25 mouse cellular contexts compared by ENCODE assay signal in the genomic region with DNA sequence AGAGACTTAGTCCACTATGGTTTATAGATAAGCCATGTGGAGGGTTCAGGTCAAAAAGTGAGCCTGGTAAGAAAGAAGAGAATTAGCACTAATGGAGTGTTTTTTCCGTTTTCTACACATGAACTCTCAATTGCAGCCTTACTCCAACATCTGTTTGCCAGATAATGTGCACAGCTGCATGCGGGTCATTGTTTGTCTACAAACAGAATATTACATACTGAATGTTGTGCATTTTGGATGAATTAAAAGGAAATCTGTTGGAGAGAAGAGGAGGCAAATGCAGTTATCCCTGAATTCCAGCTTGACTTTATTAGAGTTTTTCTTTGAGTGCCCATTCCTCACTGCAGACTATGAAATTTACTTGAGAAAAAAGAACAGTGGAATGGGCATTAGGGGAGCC.
"Had no signal": no experiment of that assay in that cellular context is flagged by ENCODE, and none has a peak within 500 bp of the region (broad histone marks: within the 10 kb centered on the region; RNA-seq: fewer than 3 reads in every experiment).

No protein-coding gene starts in this region.

- ATAC-seq: hindbrain, embryonic 16.5 days; inflammation-experienced regulatory T-cells, adult 6 months; intestine, embryonic 15.5 days; intestine, postnatal 0 days; liver, embryonic 12.5 days had no signal

- H3K36me3 ChIP-seq: heart, embryonic 10.5 days; heart, embryonic 12.5 days; hindbrain, embryonic 10.5 days; hindbrain, embryonic 12.5 days; intestine, embryonic 15.5 days; limb, embryonic 15.5 days; liver, embryonic 12.5 days had no signal

- H3K9me3 ChIP-seq: heart, embryonic 10.5 days; heart, embryonic 12.5 days; hindbrain, embryonic 10.5 days; hindbrain, embryonic 12.5 days; intestine, embryonic 15.5 days; limb, embryonic 15.5 days; liver, embryonic 12.5 days had no signal

- H3K9ac ChIP-seq: heart, embryonic 12.5 days; hindbrain, embryonic 12.5 days; hindbrain, embryonic 14.5 days; intestine, embryonic 15.5 days; limb, embryonic 15.5 days; liver, embryonic 12.5 days; liver, embryonic 14.5 days had no signal

- H3K4me1 ChIP-seq: heart, embryonic 10.5 days; heart, embryonic 12.5 days; hindbrain, embryonic 10.5 days; hindbrain, embryonic 12.5 days; intestine, embryonic 15.5 days; liver, embryonic 12.5 days had no signal

- DNase-seq: gastrocnemius, adult 2 months; gastrocnemius, postnatal 10 days; gastrocnemius, postnatal 25 days; heart, adult 18-20 months; heart, postnatal 10 days; heart, postnatal 4 days; kidney, adult 18-20 months; kidney, adult 8-10 months; kidney, postnatal 10 days; kidney, postnatal 25 days; kidney, postnatal 4 days; left cerebral cortex, postnatal 4 days had no signal

- H3K4me2 ChIP-seq: heart, embryonic 12.5 days; hindbrain, embryonic 12.5 days; hindbrain, embryonic 14.5 days; intestine, embryonic 15.5 days; limb, embryonic 15.5 days; liver, embryonic 12.5 days had no signal

- H3K27ac ChIP-seq: gastrocnemius, adult 2 months; heart, embryonic 10.5 days; hindbrain, embryonic 10.5 days; hindbrain, embryonic 12.5 days; hindbrain, embryonic 14.5 days; intestine, embryonic 15.5 days; layer of hippocampus, adult 2 months; limb, embryonic 15.5 days; liver, embryonic 12.5 days; liver, embryonic 14.5 days had no signal

- H3K4me3 ChIP-seq: gastrocnemius, adult 2 months; heart, embryonic 10.5 days; heart, embryonic 12.5 days; hindbrain, embryonic 10.5 days; hindbrain, embryonic 12.5 days; intestine, embryonic 15.5 days; layer of hippocampus, adult 2 months; limb, embryonic 15.5 days; liver, embryonic 12.5 days had no signal

- H3K27me3 ChIP-seq: heart, embryonic 12.5 days; hindbrain, embryonic 12.5 days; intestine, embryonic 15.5 days; limb, embryonic 15.5 days; liver, embryonic 12.5 days had no signal
